Mouse (Mus musculus): ENCODE results near the gene Fancm. TPM values are rescaled to one million over a fixed set of nuclear protein-coding genes. Genes with fewer than 3 reads are reported as not detected.

Gene Fancm
- polyA plus RNA-seq, 1 experiment from 2014 or later = 11.5 TPM

- H3K36me3 ChIP-seq (replicated peaks; ENCODE audit: control insufficient read depth, insufficient read depth) = peaks cover 78% of the 10 kb centered on the region
- no peak overlapping the region for H3K27ac ChIP-seq
- no peak overlapping the region for H3K9ac ChIP-seq
- H3K4me2 ChIP-seq (replicated peaks) = no peak overlapping the region
- no peak overlapping the region for H3K4me3 ChIP-seq (replicated peaks; ENCODE audit: low read length)
- 69% methylated on average over 3 of the region's 3 CpGs for WGBS
- no peaks in the 10 kb centered on the region for H3K27me3 ChIP-seq (ENCODE audit: control insufficient read depth, insufficient read depth, low read length)
- H3K4me1 ChIP-seq (replicated peaks; ENCODE audit: control insufficient read depth, insufficient read depth, low read length) = no peaks in the 10 kb centered on the region
- ATAC-seq (ENCODE audit: low FRiP score) (no peak), DNase-seq (ENCODE audit: low spot score) (no peak)
- no peaks in the 10 kb centered on the region for H3K9me3 ChIP-seq (ENCODE audit: control insufficient read depth, low read length)
These were observed 9.2 kb upstream of the Fancm start for GRCm38 (mm10) chr12:65066234-65066633.

GRCm38 (mm10) chr12:65068409-65068808 is 7.0 kb upstream of the Fancm start:
- Histone ChIP-seq H3K27me3 (ENCODE audit: control insufficient read depth, insufficient read depth, low read length) (no peaks in the 10 kb centered on the region), H3K9me3 (ENCODE audit: control insufficient read depth, low read length) (no peaks in the 10 kb centered on the region), H3K4me2 (replicated peaks) (no peak overlapping the region), H3K36me3 (replicated peaks; ENCODE audit: control insufficient read depth, insufficient read depth) (peaks cover 60% of the 10 kb centered on the region), H3K27ac (no peak overlapping the region), H3K9ac (no peak overlapping the region), H3K4me3 (replicated peaks; ENCODE audit: low read length) (no peak overlapping the region), H3K4me1 (replicated peaks; ENCODE audit: control insufficient read depth, insufficient read depth, low read length) (peaks cover 8% of the 10 kb centered on the region; the same call in 1 of the 2 replicates)
- WGBS = 85% methylated on average over 4 of the region's 4 CpGs
- ATAC-seq (ENCODE audit: low FRiP score) (no peak), DNase-seq (ENCODE audit: low spot score) (no peak)

GRCm38 (mm10) chr12:65072911-65073610 is 2.3 kb upstream of the Fancm start:
- Histone ChIP-seq H3K36me3 (replicated peaks; ENCODE audit: control insufficient read depth, insufficient read depth) (peaks cover 19% of the 10 kb centered on the region), H3K27ac (peak overlapping the region; percentile 97), H3K9me3 (ENCODE audit: control insufficient read depth, low read length) (no peaks in the 10 kb centered on the region), H3K4me1 (replicated peaks; ENCODE audit: control insufficient read depth, insufficient read depth, low read length) (peaks cover 38% of the 10 kb centered on the region), H3K4me3 (replicated peaks; ENCODE audit: low read length) (peak overlapping the region; percentile 93), H3K9ac (peak overlapping the region; percentile 94), H3K27me3 (ENCODE audit: control insufficient read depth, insufficient read depth, low read length) (no peaks in the 10 kb centered on the region), H3K4me2 (replicated peaks) (peak overlapping the region; percentile 90)
- WGBS = 3% methylated on average over 21 of the region's 21 CpGs
- ATAC-seq (ENCODE audit: low FRiP score) = peak; percentile 64
- DNase-seq (ENCODE audit: low spot score) = peak; percentile 54

- H3K9ac ChIP-seq = peak within 1 kb of the TSS; percentile 94
- DNase-seq (ENCODE audit: low spot score) (peak; percentile 99), ATAC-seq (ENCODE audit: low FRiP score) (peak; percentile 99)
- H3K4me1 ChIP-seq (replicated peaks; ENCODE audit: control insufficient read depth, insufficient read depth, low read length) = peaks cover 38% of the 10 kb centered on the region
- peak within 1 kb of the TSS; percentile 97 for H3K27ac ChIP-seq
- H3K27me3 ChIP-seq (ENCODE audit: control insufficient read depth, insufficient read depth, low read length) = no peaks in the 10 kb centered on the region
- peak within 1 kb of the TSS; percentile 93 for H3K4me3 ChIP-seq (replicated peaks; ENCODE audit: low read length)
- peak within 1 kb of the TSS; percentile 90 for H3K4me2 ChIP-seq (replicated peaks)
- WGBS = under 1% methylated on average over 49 of the region's 49 CpGs
- no peaks in the 10 kb centered on the region for H3K9me3 ChIP-seq (ENCODE audit: control insufficient read depth, low read length)
- peaks cover 12% of the 10 kb centered on the region for H3K36me3 ChIP-seq (replicated peaks; ENCODE audit: control insufficient read depth, insufficient read depth)
These were observed 1.7 kb upstream of the Fancm start, which contains the start of gene Fkbp3 for GRCm38 (mm10) chr12:65073611-65074178. TSS of gene Fkbp3 (minus strand) at chr12:65074007.

- H3K4me2 ChIP-seq (replicated peaks) = peak overlapping the region; percentile 90
- H3K9me3 ChIP-seq (ENCODE audit: control insufficient read depth, low read length) = no peaks in the 10 kb centered on the region
- WGBS = 44% methylated on average over 7 of the region's 7 CpGs
- no peaks in the 10 kb centered on the region for H3K27me3 ChIP-seq (ENCODE audit: control insufficient read depth, insufficient read depth, low read length)
- ATAC-seq (ENCODE audit: low FRiP score) = no peak
- H3K4me1 ChIP-seq (replicated peaks; ENCODE audit: control insufficient read depth, insufficient read depth, low read length) = peaks cover 38% of the 10 kb centered on the region
- peak overlapping the region; percentile 79 for H3K9ac ChIP-seq
- peak overlapping the region; percentile 93 for H3K4me3 ChIP-seq (replicated peaks; ENCODE audit: low read length)
- no peak for DNase-seq (ENCODE audit: low spot score)
- H3K27ac ChIP-seq = peak overlapping the region; percentile 97
- H3K36me3 ChIP-seq (replicated peaks; ENCODE audit: control insufficient read depth, insufficient read depth) = 0 out of 2 replicates have a peak, but pooled peaks cover 4% of the 10 kb centered on the region
These were observed 752 bp upstream of the Fancm start for GRCm38 (mm10) chr12:65074651-65075050.

- DNase-seq (ENCODE audit: low spot score) (peak; percentile 35), ATAC-seq (ENCODE audit: low FRiP score) (peak; percentile 12)
- H3K27me3 ChIP-seq (ENCODE audit: control insufficient read depth, insufficient read depth, low read length) = no peaks in the 10 kb centered on the region
- H3K4me1 ChIP-seq (replicated peaks; ENCODE audit: control insufficient read depth, insufficient read depth, low read length) = peaks cover 38% of the 10 kb centered on the region
- peak overlapping the region; percentile 93 for H3K4me3 ChIP-seq (replicated peaks; ENCODE audit: low read length)
- H3K27ac ChIP-seq = peak overlapping the region; percentile 92
- H3K9ac ChIP-seq = peak overlapping the region; percentile 79
- WGBS = 1% methylated on average over 41 of the region's 41 CpGs
- H3K4me2 ChIP-seq (replicated peaks) = peak overlapping the region; percentile 90
- H3K9me3 ChIP-seq (ENCODE audit: control insufficient read depth, low read length) = no peaks in the 10 kb centered on the region
- H3K36me3 ChIP-seq (replicated peaks; ENCODE audit: control insufficient read depth, insufficient read depth) = peaks cover 3% of the 10 kb centered on the region; the same call in 1 of the 2 replicates
These were observed 419 bp downstream of the Fancm start for GRCm38 (mm10) chr12:65075733-65076310.

GRCm38 (mm10) chr12:65076906-65077305 is 1.5 kb downstream of the Fancm start:
- H3K4me1 ChIP-seq (replicated peaks; ENCODE audit: control insufficient read depth, insufficient read depth, low read length) = peaks cover 38% of the 10 kb centered on the region
- 84% methylated on average over 9 of the region's 9 CpGs for WGBS
- no peak overlapping the region for H3K27ac ChIP-seq
- no peak for ATAC-seq (ENCODE audit: low FRiP score)
- no peak overlapping the region for H3K9ac ChIP-seq
- peak overlapping the region; percentile 90 for H3K4me2 ChIP-seq (replicated peaks)
- peaks cover 3% of the 10 kb centered on the region for H3K36me3 ChIP-seq (replicated peaks; ENCODE audit: control insufficient read depth, insufficient read depth)
- no peak for DNase-seq (ENCODE audit: low spot score)
- H3K9me3 ChIP-seq (ENCODE audit: control insufficient read depth, low read length) = no peaks in the 10 kb centered on the region
- no peaks in the 10 kb centered on the region for H3K27me3 ChIP-seq (ENCODE audit: control insufficient read depth, insufficient read depth, low read length)
- H3K4me3 ChIP-seq (replicated peaks; ENCODE audit: low read length) = peak overlapping the region; percentile 93

- H3K27ac ChIP-seq = no peak overlapping the region
- no peaks in the 10 kb centered on the region for H3K9me3 ChIP-seq (ENCODE audit: control insufficient read depth, low read length)
- no peak for ATAC-seq (ENCODE audit: low FRiP score)
- H3K4me1 ChIP-seq (replicated peaks; ENCODE audit: control insufficient read depth, insufficient read depth, low read length) = no peaks in the 10 kb centered on the region
- no peaks in the 10 kb centered on the region for H3K27me3 ChIP-seq (ENCODE audit: control insufficient read depth, insufficient read depth, low read length)
- DNase-seq (ENCODE audit: low spot score) = no peak
- H3K4me2 ChIP-seq (replicated peaks) = no peak overlapping the region
- H3K36me3 ChIP-seq (replicated peaks; ENCODE audit: control insufficient read depth, insufficient read depth) = peaks cover 48% of the 10 kb centered on the region
- 80% methylated on average over 1 of the region's 1 CpGs for WGBS
- H3K9ac ChIP-seq = no peak overlapping the region
- H3K4me3 ChIP-seq (replicated peaks; ENCODE audit: low read length) = no peak overlapping the region
These were observed 33.3 kb downstream of the Fancm start for GRCm38 (mm10) chr12:65108746-65109145.

GRCm38 (mm10) chr12:65111503-65111902 is 36.1 kb downstream of the Fancm start:
- Histone ChIP-seq H3K27me3 (ENCODE audit: control insufficient read depth, insufficient read depth, low read length) (no peaks in the 10 kb centered on the region), H3K4me1 (replicated peaks; ENCODE audit: control insufficient read depth, insufficient read depth, low read length) (no peaks in the 10 kb centered on the region), H3K27ac (no peak overlapping the region), H3K4me3 (replicated peaks; ENCODE audit: low read length) (no peak overlapping the region), H3K9me3 (ENCODE audit: control insufficient read depth, low read length) (no peaks in the 10 kb centered on the region), H3K36me3 (replicated peaks; ENCODE audit: control insufficient read depth, insufficient read depth) (peaks cover 40% of the 10 kb centered on the region), H3K9ac (no peak overlapping the region), H3K4me2 (replicated peaks) (no peak overlapping the region)
- DNase-seq (ENCODE audit: low spot score) (no peak), ATAC-seq (ENCODE audit: low FRiP score) (no peak)
- 98% methylated on average over 3 of the region's 3 CpGs for WGBS
